Mouse (Mus musculus): Measurements from ENCODE around the gene Stra8.

The Stra8 gene

DNA sequence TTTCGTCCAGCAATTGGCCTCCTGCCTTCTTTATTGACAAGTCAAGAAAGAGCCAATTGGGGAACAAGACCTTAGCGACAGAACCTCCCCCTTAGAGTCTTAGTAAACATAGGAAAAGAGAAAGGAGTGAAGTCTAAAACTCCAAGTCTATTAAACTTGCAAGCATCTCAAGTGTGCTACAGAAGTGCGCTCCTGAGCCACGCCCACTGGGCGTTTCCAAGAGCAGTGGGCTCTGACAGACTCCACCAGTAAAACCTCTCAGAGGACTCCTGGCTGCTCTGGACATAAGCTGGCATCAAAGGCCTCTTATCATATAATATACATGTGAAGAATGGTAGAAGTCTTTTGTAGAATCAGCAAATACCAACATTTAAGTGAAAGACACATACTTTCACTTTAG lies 16.5 kb upstream of the Stra8 start:
- no peak for DNase-seq (ENCODE audit: low spot score in 2 of 2)

DNA sequence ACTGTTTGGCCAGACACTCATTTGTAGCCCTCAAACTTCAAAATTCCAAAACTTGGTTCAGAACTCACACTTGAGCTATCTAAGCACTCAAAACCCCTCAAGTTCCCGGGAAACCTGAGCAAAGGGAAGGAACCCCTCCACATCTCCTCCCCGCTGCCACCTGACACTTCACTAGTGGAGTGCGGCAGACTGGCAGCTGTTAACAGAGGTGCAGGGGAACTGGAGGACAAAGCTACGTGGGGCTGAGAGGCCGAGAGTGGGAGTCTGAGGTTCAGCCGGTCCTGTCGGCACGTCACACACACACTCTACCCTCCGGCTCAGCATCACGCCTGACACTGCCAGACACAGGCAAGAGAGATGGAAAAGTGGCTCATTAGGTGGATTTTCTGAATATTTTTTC lies 16.1 kb upstream of the Stra8 start:
- no peak for DNase-seq (ENCODE audit: low spot score in 2 of 2)

DNA sequence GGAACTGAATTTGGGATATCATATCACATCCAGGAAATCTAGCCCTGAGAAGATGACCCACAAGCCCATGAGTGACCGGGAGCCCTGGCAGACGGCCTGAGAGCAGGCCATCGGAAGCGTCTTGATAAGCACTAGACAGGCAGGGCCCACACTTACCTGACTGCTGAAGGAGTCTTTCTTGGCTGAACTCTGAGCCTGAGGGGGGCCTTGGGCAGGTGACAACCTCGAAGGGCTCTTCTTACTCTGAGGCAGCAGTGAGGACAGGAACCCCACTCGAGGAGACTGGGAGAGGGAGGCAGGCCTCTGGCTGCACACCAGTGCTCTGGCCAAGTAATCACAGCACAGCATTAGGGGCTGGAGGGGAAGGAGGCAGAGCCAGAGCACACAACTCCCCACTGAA lies 15.6 kb upstream of the Stra8 start:
- DNase-seq (ENCODE audit: low spot score in 2 of 2): no peak

DNA sequence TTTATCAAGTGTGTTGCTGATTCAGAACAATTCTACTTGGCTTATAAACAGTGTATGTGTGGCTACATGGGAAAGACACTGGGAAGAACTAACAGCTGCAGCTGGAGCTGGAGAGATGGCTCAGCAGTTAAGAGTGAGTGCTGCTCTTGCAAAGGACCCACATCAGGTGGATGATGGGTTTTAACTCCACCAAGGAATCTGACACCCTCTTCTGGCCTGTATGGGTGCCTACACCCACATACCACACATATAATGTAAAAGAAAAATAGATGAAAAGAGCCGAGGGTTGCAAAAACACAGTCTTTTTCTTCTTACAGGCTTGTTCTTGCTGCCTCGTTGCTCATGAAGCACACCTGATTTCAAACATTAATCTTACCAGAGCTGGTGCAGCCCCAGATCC lies 13.8 kb upstream of the Stra8 start:
- DNase-seq (ENCODE audit: low spot score in 2 of 2): no peak

DNA sequence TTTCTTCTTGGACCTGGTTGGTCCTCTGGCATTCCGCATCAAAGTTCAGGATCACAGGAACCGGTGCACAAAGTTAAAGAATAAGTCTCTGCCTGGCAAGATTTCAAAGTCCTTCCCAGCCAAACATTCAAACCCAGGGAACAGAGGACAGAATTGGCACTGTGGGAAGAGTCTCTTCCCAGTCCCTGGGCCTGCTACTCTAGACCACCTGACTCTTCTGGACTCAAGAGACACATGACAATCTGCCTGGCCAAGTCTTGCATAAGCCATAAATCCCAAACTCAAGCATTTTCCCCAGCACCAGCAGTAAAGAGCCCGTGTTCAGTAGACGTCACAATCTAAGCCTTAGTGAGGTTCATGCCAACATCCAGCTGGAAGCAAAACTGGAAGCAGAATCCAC lies 13.3 kb upstream of the Stra8 start:
- no peak for DNase-seq (ENCODE audit: low spot score in 2 of 2)

DNA sequence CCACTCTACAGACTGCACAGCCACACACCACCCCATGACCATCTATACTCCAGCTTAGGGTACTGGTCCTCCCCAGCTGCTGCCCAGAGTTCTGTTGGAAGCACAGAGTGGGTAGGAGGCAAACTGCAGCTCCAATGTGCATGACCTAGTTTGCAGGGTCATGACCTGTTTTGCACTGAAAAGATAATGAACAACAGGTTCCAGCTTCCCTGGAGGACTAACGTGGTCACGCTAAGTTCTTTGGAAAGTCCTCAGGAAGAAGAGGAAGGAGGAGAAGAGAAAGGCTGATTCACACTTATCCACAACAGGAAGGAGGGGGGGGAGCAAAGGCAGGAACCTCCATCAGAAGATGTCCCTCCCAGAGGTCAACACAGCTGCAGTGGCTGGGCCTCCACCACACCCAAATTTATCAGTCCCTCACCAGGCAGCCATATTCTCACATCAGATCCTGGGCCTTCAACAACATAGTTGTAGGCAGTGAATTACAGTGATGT lies 12.8 kb upstream of the Stra8 start:
- DNase-seq (ENCODE audit: low spot score in 2 of 2): no peak

DNA sequence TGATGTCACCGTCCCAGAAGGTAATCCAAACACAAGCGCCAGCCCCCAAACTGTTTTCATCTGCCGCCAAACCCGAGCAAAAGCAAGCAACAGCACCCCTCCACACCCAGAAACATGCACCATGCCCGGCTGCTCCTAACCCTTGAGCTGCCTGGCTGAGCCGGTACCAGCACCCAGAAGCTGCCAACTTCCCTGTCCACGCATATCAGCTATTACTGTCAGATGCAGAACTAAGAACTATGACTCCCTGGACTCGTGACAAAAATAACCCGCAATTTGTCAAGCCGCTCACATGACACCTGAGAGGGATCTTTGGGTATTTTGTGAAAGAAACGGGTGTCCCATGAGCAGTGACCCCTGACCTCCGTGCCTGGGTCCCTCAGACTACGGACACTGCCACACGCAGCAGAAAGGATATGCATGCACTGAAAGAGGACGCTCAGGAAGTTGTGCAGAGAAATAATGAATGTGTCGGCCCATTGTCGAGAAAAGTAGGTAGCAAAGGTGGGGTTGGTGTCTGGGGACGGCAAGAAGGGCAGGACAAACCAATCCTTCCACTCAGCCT lies 12.2 kb upstream of the Stra8 start:
- no peak for DNase-seq (ENCODE audit: low spot score in 2 of 2)

DNA sequence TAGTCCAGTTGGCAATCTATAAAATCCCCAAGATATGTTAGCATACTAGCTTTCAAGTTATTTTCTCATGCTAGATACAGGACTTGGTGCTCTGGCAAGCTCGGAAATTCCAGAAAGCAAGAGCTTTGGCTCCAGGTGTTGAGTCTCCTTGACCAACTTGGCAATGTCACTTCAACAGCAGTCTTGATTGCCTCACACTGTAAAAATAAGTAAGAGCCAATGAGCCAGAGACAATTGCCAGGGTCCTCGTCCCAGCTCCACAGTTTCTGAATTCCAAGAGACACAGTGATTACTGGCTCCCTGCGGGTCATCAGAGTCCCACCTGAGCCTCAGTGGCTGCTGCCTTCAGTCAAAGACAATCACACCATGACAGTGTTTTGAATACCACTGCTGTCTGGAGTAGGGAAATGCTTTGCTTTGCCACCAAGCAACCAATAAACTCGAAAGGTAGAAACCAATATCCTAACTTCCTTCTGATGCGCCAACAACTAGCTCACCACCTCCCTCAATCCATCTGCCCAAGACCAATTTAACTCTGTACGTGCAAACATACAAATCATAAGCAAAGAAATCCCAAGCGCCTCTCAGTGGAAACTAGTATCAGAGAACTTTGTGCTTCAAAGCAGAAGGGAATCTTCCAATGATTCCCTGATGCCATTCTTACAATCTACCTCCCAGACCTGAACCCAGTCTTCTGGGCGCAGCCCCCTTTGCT lies 10.2 kb upstream of the Stra8 start:
- no peak for DNase-seq (ENCODE audit: low spot score in 2 of 2)

DNA sequence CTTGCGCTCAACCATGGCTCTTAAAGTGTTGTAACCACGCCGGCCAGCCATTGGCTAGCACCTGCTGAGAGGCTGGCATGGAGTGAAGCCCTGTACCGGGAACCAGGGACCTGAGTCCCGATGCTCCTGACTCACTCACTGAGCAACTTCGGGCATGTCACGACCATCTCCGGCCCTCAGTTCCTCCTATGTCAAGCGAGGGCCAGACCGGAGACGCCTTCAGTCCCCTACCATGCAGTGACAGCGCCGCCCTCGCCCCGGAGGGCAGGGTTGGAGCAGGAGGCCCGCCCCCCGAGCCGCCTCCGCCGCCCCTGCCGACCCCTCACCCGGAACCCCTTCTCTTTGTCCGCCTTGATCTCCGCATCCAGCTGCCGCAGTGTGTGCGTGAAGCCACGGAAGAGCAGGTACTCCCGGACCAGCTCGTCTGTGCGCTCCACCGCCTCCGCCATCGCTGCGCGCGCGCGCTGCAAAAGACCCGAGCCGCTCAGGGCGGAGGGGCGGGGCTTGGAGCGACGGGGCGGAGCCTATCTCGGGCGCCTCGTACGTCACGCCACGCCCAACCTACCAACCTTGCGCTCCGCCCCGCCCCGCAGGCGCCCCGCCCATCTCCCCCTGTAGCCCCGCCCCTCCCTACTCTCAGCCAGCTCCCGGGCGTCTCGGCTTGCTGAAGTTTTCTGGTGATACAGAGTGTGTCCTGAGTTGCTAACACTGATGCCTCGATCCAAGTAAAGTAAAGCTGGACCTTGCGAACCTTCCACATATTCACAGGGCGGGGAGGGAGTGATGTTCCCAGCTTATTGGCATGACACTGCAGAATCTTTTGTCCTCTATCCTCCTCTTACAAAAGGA lies 9.4 kb upstream of the Stra8 start, which contains the start of gene Wdr91:
Gene Wdr91 (minus strand): TSS at position 506 of the 849 bp plus-strand sequence.
- peak; percentile 88 to 97 for DNase-seq (ENCODE audit: low spot score in 2 of 2)

- no peak for DNase-seq (ENCODE audit: low spot score in 2 of 2)
Observed at GRCm38 (mm10) chr6:34913341-34914040, 6.5 kb upstream of the Stra8 start.

DNA sequence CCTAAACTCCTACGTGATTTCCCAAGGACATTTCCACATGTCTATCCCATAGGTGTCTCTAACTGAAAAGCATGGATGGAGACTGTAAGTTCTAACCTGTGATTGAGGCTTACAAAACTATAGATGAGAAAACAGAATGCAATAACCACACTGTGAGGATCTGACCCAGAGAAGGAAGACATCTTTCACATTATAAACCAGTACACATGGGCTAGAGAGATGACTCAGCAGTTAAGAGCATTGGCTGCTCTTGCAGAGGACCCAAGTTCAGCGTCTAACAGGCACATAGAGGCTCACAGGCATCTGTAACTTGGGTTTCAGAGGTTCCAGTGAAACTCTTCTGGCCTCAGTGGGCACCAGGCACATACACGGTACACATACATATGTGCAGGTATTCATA lies 5.5 kb upstream of the Stra8 start:
- no peak for DNase-seq (ENCODE audit: low spot score in 2 of 2)

GRCm38 (mm10) chr6:34919146-34919545 lies 817 bp upstream of the Stra8 start:
- DNase-seq (ENCODE audit: low spot score in 2 of 2): no peak

- DNase-seq (ENCODE audit: low spot score in 2 of 2): no peak
Observed at GRCm38 (mm10) chr6:34920631-34921030, 668 bp downstream of the Stra8 start.

GRCm38 (mm10) chr6:34921941-34922340 lies 2.0 kb downstream of the Stra8 start:
- no peak for DNase-seq (ENCODE audit: low spot score in 2 of 2)

DNA sequence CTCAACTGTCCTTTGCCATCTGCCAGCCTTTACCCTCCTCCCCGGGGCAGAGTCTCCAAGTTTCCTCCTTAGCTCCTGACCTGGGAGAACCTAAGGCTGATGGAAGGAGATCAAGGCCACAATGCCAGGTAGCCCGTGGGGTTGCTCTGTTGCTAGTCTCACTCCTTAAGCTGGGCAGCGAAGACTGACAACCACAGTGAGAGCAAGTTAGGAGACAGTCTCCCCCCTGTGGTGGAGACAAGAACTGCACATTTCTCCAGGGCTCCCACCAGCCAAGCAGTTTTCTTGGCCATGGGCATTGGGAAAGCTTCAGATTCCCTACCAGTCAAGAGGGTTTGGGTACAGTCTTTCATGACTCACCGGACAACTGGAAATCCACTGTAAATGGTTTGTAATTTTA lies 7.2 kb downstream of the Stra8 start:
- DNase-seq (ENCODE audit: low spot score in 2 of 2): peak; percentile 54 to 77

DNA sequence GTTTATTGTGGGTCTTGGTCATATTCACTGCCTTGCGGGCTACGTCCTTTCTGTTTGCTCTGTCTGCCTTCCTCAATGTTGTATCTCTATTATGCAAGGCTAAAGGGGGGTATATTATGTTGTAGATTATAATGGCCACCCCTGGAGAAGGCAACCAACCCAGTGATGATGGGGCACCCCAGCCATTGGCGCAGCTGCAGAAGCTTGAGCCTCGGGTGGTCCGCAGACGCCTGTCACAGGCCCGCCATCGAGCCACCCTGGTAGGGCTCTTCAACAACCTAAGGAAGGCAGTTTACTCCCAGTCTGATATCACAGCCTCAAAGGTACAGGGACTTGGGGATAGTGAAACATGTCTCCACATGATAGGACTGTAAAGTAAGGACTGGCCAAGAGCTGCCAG lies 7.6 kb downstream of the Stra8 start:
- no peak for DNase-seq (ENCODE audit: low spot score in 2 of 2)

DNA sequence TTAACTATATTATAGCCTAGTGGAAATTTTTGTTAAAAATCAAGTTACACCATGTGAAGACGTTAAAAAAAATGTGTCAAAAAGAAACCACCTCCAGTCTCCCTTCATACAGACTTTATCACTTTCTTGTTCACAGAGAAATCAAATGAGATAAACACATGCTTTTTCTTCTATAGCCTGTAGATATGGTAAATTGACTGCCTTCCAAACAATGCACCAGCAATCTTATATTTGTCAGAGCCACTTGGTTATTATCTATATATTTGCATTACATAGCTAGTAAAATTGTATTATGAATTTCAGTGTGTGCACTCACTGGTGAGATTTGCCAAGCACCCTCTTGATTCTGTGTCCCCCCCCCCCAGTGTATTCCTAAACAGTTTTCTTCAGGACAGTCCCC lies 12.7 kb downstream of the Stra8 start:
- DNase-seq (ENCODE audit: low spot score in 2 of 2): no peak

- DNase-seq (ENCODE audit: low spot score in 2 of 2): no peak
Observed at GRCm38 (mm10) chr6:34936743-34937142, 16.8 kb downstream of the Stra8 start.

- DNase-seq (ENCODE audit: low spot score in 2 of 2): no peak
Observed at GRCm38 (mm10) chr6:34938280-34938928, 18.4 kb downstream of the Stra8 start.

DNA sequence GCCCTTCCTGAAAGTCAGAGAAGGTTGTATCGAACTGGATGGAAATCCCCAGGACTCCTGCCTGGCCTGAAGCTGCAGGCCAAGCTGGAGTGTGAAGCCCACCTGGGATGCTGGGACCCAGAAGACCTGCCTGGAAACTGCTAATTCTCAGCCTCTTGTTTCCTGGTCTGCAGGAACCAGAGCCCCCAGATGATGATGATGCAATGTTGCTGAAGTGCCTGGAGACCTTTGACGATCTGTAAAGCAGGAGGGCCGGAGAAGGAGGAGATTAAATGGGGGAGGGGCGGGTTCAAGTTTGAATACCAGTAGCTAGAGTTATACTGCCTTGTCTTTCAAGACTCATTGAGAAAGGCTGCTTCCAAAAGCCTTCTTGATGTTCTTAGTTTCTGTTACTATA lies 19.0 kb downstream of the Stra8 start:
- no peak for DNase-seq (ENCODE audit: low spot score in 2 of 2)

DNA sequence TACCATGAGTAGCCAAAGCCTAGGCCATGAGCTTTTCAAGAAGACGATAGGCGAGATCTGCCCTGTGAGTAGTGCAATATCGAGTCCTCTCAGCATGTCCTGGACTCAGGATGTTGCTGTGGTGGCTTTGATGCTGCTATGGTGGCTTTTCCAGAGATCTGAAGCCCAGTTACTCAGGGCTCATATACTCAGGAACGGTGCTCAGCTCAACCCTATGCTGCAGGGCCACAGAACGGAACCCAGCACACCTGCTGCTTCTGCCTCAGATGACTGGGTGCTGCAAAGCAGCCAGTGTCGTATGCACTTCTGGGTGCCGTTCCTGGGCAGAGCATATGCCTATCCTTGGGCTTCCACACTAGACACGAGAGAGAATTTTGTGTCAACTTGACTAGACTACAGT lies 19.5 kb downstream of the Stra8 start:
- DNase-seq (ENCODE audit: low spot score in 2 of 2): no peak

- no peak for DNase-seq (ENCODE audit: low spot score in 2 of 2)
Observed at GRCm38 (mm10) chr6:34941496-34941895, 21.5 kb downstream of the Stra8 start.

Measured in thymus, postnatal 10 days (tissue).